Mouse (Mus musculus) embryo, embryonic 9.5 days (tissue): ENCODE measurements around the gene Plekha7.

Experiments used
- DNase-seq: peaks from one replicate; pipeline ENCODE4 v3.0.0-alpha.2; 2017; ENCODE audit errors: extremely low spot score

Gene Plekha7

GRCm38 (mm10) chr7:116288996-116289395 is 19.2 kb downstream of the Plekha7 start:
- no peak for DNase-seq

GRCm38 (mm10) chr7:116287959-116288358 is 20.2 kb downstream of the Plekha7 start:
- DNase-seq, result no peak

- no peak for DNase-seq
Observed at GRCm38 (mm10) chr7:116286611-116287355, 21.4 kb downstream of the Plekha7 start.

- no peak for DNase-seq
Observed at GRCm38 (mm10) chr7:116286173-116286572, 22.0 kb downstream of the Plekha7 start.

GRCm38 (mm10) chr7:116285216-116285615 is 23.0 kb downstream of the Plekha7 start:
- DNase-seq, result no peak

- peak; percentile 75 for DNase-seq
Observed at GRCm38 (mm10) chr7:116282755-116283154, 25.4 kb downstream of the Plekha7 start.

- peak; percentile 27 for DNase-seq
Observed at GRCm38 (mm10) chr7:116280126-116280525, 28.1 kb downstream of the Plekha7 start.

- DNase-seq, result no peak
Observed at GRCm38 (mm10) chr7:116278280-116278679, 29.9 kb downstream of the Plekha7 start.

GRCm38 (mm10) chr7:116276315-116276714 is 31.9 kb downstream of the Plekha7 start:
- DNase-seq, result no peak

- DNase-seq, result no peak
Observed at GRCm38 (mm10) chr7:116273111-116273510, 35.1 kb downstream of the Plekha7 start.

- DNase-seq, result no peak
Observed at GRCm38 (mm10) chr7:116269501-116269995, 38.6 kb downstream of the Plekha7 start.

GRCm38 (mm10) chr7:116268113-116268926 is 39.9 kb downstream of the Plekha7 start:
- DNase-seq, result no peak

GRCm38 (mm10) chr7:116263281-116263680 is 44.9 kb downstream of the Plekha7 start:
- no peak for DNase-seq

GRCm38 (mm10) chr7:116262508-116262907 is 45.7 kb downstream of the Plekha7 start:
- DNase-seq, result no peak

GRCm38 (mm10) chr7:116262101-116262500 is 46.1 kb downstream of the Plekha7 start:
- no peak for DNase-seq

- DNase-seq, result no peak
Observed at GRCm38 (mm10) chr7:116260826-116261615, 47.2 kb downstream of the Plekha7 start.

GRCm38 (mm10) chr7:116258464-116259185 is 49.6 kb downstream of the Plekha7 start:
- DNase-seq, result no peak

- DNase-seq, result no peak
Observed at GRCm38 (mm10) chr7:116257953-116258352, 50.2 kb downstream of the Plekha7 start.

- no peak for DNase-seq
Observed at GRCm38 (mm10) chr7:116255664-116256063, 52.5 kb downstream of the Plekha7 start.

GRCm38 (mm10) chr7:116254660-116255059 is 53.5 kb downstream of the Plekha7 start:
- no peak for DNase-seq

GRCm38 (mm10) chr7:116252470-116252869 is 55.7 kb downstream of the Plekha7 start:
- no peak for DNase-seq
